Mouse (Mus musculus) left cerebral cortex, adult 11 months (tissue): ENCODE data around the gene Lamc1.

Source experiments
- DNase-seq: peaks from one replicate; pipeline ENCODE4 v3.0.0; 2022; ENCODE audit warnings: low spot score

Gene Lamc1

DNA sequence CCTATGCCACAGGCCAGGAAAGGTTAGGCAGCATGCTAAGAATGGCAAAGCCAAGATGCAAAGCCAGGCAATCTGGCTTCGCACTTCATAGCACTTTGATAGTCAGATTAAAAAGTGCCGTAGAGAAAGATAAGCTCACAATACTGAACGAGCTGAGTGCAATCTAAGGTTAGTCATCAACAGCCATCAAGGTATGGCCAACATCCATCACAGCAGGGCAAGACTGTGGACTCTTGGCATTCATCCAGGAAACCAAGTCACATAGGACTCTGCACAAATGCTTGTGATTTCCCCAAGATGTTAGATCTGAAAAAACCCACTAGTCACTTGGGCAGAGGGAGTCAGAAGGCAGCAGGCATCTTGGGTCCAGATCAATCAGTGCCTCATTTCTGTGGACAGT lies 144.5 kb downstream of the Lamc1 start:
- no peak for DNase-seq

- DNase-seq: no peak
Observed at GRCm38 (mm10) chr1:153185828-153186803, 146.5 kb downstream of the Lamc1 start, which contains the start of gene Lamc2. Gene Lamc2, minus strand, starts transcription at chr1:153186447.

DNA sequence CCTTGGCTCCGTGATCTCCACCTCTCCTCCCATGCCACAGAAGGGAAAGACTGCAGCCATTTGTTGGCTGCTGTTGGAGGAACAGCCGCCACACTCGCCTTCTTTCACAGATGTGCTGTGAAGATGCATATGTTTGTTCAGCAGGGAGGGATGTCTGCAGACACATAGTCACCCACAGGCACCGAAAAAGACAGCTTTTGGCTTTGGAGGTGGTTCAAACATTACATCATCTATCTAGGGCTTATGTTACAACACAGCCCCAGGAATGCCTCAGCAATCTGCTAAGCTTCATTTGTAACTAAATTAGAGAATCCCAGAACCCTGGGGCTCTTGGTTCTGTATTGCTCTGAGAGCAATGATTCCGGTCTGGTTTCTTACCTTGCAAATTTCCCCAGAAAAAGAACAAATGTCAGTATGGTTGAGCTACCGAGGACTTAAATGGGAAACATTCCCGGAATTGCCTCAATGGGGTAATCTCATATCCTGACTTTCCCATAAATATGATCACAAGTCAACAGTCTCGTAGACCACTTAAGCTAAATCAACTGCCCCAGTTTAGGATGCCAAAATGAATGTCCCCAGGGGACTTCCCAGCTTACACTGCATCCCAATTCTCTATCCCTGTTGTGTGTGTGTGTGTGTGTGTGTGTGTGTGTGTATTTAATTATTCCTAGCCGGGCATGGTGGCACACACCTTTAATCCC lies 151.8 kb downstream of the Lamc1 start:
- DNase-seq: peak; percentile 63

DNA sequence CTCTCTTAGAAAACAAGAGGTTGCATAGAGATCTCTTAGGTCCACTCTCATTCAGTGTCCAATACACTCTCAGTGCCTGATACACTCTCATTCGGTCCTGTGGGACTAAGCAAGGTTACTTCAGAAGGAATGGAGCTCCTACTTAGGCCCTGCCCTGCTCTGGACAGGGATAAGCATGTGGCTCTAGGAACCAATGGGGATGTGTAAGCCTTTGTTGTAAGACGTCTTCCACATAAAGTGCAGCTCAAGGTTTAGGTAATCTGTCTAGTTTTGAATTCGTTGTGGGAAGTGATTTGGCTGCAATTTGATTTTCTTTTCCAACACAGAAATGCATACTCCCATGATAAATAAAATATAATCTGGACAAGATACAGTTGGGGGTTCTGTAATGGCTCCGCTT lies 152.4 kb downstream of the Lamc1 start:
- no peak for DNase-seq

DNA sequence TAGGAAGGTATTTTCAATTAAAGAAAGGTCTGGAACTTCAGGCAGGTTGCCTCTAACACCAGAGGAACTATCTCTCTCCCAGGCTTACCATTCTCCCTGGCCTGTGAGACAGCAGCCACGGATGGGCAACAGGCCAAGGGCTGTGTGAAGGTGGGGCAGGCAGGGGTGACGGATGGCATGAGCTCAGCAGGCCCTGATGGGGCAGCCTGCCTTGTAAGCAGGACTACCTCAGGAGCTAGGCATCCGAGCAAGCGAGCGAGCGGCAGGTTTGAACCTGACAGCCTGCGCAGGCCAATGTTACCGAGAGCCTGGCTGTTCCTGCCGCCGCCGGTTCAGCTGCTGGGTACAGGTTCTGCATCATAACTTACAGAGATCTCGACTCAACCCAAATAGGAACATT lies 157.8 kb downstream of the Lamc1 start:
- no peak for DNase-seq

DNA sequence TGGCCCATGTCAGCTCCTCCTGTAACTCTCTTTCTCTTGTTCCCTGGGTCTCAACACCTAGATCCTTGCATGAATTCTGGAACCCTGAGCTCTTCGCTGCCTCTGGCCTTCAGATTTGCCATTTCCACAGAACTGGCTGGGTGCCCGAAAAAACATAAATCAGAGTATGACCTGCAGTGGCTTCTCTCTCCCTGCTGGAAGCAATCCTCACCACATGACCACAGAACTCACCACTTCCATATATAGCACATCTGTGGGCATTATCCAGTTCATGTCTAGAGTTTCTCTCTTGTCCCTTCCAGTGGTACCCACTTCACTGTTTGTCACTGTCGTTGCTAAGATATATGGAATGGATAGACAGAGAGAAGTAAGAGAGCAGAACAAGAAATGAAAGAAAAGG lies 159.3 kb downstream of the Lamc1 start:
- DNase-seq: no peak

DNA sequence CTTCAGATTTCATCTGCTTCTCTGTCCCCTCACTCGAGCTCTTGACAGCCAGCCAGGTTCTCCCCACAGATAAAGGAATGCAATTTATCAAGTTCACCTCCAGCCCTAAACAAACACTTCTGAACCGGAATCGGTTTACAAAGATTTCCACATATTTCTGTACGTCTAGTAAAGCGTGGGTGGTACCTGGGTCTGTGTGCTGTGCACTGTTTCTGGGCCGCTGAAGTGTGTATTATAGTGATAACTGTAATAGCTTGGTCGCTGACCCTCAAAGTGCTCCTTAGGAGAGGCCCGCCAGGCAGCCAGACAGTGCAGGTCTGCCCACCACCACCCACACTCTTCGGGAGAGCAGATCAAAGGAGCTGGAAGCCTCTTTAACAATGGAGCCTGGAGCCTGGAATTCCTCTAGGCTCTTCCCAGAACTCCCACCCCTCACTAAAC lies 160.3 kb downstream of the Lamc1 start:
- DNase-seq: no peak

GRCm38 (mm10) chr1:153171011-153171410 lies 161.6 kb downstream of the Lamc1 start:
- no peak for DNase-seq
